Mouse (Mus musculus): Measurements from ENCODE around the gene Tmem94. TPM values are rescaled to one million over a fixed set of nuclear protein-coding genes. Genes with fewer than 3 reads are reported as not detected.

Tmem94 gene
- 22.9 and 25.1 TPM in 2 replicates for polyA plus RNA-seq (2014; fragmentation: Nextera tagmentation; extraction: Ambion mirVana)

GRCm38 (mm10) chr11:115765103-115765606 lies at the start of gene Tmem94:
Gene Tmem94 (plus strand): TSS chr11:115765433.
- no peaks in the 10 kb centered on the region for H3K36me3 ChIP-seq (ENCODE audit: control insufficient read depth, insufficient read depth, low read length)
- ATAC-seq (replicated peaks; ENCODE audit: insufficient number of reproducible peaks, low FRiP score, low TSS enrichment): peak; percentile 94
- peak within 1 kb of the TSS; percentile 93 for H3K27ac ChIP-seq (ENCODE audit: low read depth, low read length)
- H3K4me3 ChIP-seq (ENCODE audit: low read depth, low read length): peak within 1 kb of the TSS; percentile 70
- no peaks in the 10 kb centered on the region for H3K9me3 ChIP-seq (replicated peaks; ENCODE audit: control insufficient read depth, low read length)
- under 1% methylated on average over 32 of the region's 32 CpGs for WGBS (ENCODE audit: insufficient replicate concordance)
- peak within 1 kb of the TSS; percentile 93 for H3K9ac ChIP-seq (ENCODE audit: low read depth, low read length)
- H3K4me1 ChIP-seq (ENCODE audit: control insufficient read depth, insufficient read depth, low read length): peaks cover 23% of the 10 kb centered on the region
- H3K27me3 ChIP-seq (ENCODE audit: control insufficient read depth, insufficient read depth, low read length): no peaks in the 10 kb centered on the region
- H3K4me2 ChIP-seq: peak within 1 kb of the TSS; percentile 76

GRCm38 (mm10) chr11:115716410-115717338 lies 48.6 kb upstream of the Tmem94 start:
- no peak overlapping the region; the same call in 1 of the 2 replicates for H3K9ac ChIP-seq (ENCODE audit: low read depth, low read length)
- ATAC-seq (replicated peaks; ENCODE audit: insufficient number of reproducible peaks, low FRiP score, low TSS enrichment): no peak
- no peaks in the 10 kb centered on the region for H3K36me3 ChIP-seq (ENCODE audit: control insufficient read depth, insufficient read depth, low read length)
- H3K27me3 ChIP-seq (ENCODE audit: control insufficient read depth, insufficient read depth, low read length): no peaks in the 10 kb centered on the region
- H3K4me1 ChIP-seq (ENCODE audit: control insufficient read depth, insufficient read depth, low read length): no peaks in the 10 kb centered on the region
- no peak overlapping the region for H3K4me2 ChIP-seq
- 71% methylated on average over 15 of the region's 15 CpGs for WGBS (ENCODE audit: insufficient replicate concordance)
- H3K9me3 ChIP-seq (replicated peaks; ENCODE audit: control insufficient read depth, low read length): no peaks in the 10 kb centered on the region
- H3K4me3 ChIP-seq (ENCODE audit: low read depth, low read length): no peak overlapping the region
- H3K27ac ChIP-seq (ENCODE audit: low read depth, low read length): no peak overlapping the region

GRCm38 (mm10) chr11:115717660-115718390 lies 47.4 kb upstream of the Tmem94 start:
- Histone ChIP-seq H3K27me3 (ENCODE audit: control insufficient read depth, insufficient read depth, low read length) (no peaks in the 10 kb centered on the region), H3K4me1 (ENCODE audit: control insufficient read depth, insufficient read depth, low read length) (no peaks in the 10 kb centered on the region), H3K27ac (ENCODE audit: low read depth, low read length) (no peak overlapping the region), H3K36me3 (ENCODE audit: control insufficient read depth, insufficient read depth, low read length) (no peaks in the 10 kb centered on the region), H3K9me3 (replicated peaks; ENCODE audit: control insufficient read depth, low read length) (no peaks in the 10 kb centered on the region), H3K4me2 (no peak overlapping the region), H3K4me3 (ENCODE audit: low read depth, low read length) (no peak overlapping the region), H3K9ac (ENCODE audit: low read depth, low read length) (no peak overlapping the region)
- no peak for ATAC-seq (replicated peaks; ENCODE audit: insufficient number of reproducible peaks, low FRiP score, low TSS enrichment)
- WGBS (ENCODE audit: insufficient replicate concordance): 44% methylated on average over 8 of the region's 8 CpGs

GRCm38 (mm10) chr11:115722638-115723037 lies 42.6 kb upstream of the Tmem94 start:
- H3K27ac ChIP-seq (ENCODE audit: low read depth, low read length): no peak overlapping the region
- 17% methylated on average over 14 of the region's 14 CpGs for whole genome bisulfite sequencing (ENCODE audit: insufficient replicate concordance)
- no peak for ATAC-seq (replicated peaks; ENCODE audit: insufficient number of reproducible peaks, low FRiP score, low TSS enrichment)
- no peak overlapping the region for H3K4me3 ChIP-seq (ENCODE audit: low read depth, low read length)
- peak overlapping the region; percentile 52 for H3K4me2 ChIP-seq
- H3K36me3 ChIP-seq (ENCODE audit: control insufficient read depth, insufficient read depth, low read length): no peaks in the 10 kb centered on the region
- H3K27me3 ChIP-seq (ENCODE audit: control insufficient read depth, insufficient read depth, low read length): no peaks in the 10 kb centered on the region
- no peak overlapping the region for H3K9ac ChIP-seq (ENCODE audit: low read depth, low read length)
- no peaks in the 10 kb centered on the region for H3K4me1 ChIP-seq (ENCODE audit: control insufficient read depth, insufficient read depth, low read length)
- no peaks in the 10 kb centered on the region for H3K9me3 ChIP-seq (replicated peaks; ENCODE audit: control insufficient read depth, low read length)

- ATAC-seq (replicated peaks; ENCODE audit: insufficient number of reproducible peaks, low FRiP score, low TSS enrichment): no peak
- H3K4me3 ChIP-seq (ENCODE audit: low read depth, low read length): no peak overlapping the region
Observed at GRCm38 (mm10) chr11:115723231-115723630, 42.0 kb upstream of the Tmem94 start.

GRCm38 (mm10) chr11:115734041-115734686 lies 31.1 kb upstream of the Tmem94 start:
- no peak for ATAC-seq (replicated peaks; ENCODE audit: insufficient number of reproducible peaks, low FRiP score, low TSS enrichment)
- Histone ChIP-seq H3K9ac (ENCODE audit: low read depth, low read length) (0 out of 2 replicates have a peak overlapping the region, but pooled peaks have one; percentile 28), H3K4me1 (ENCODE audit: control insufficient read depth, insufficient read depth, low read length) (peaks cover 19% of the 10 kb centered on the region), H3K36me3 (ENCODE audit: control insufficient read depth, insufficient read depth, low read length) (no peaks in the 10 kb centered on the region), H3K9me3 (replicated peaks; ENCODE audit: control insufficient read depth, low read length) (no peaks in the 10 kb centered on the region), H3K27me3 (ENCODE audit: control insufficient read depth, insufficient read depth, low read length) (no peaks in the 10 kb centered on the region), H3K4me3 (ENCODE audit: low read depth, low read length) (no peak overlapping the region), H3K27ac (ENCODE audit: low read depth, low read length) (no peak overlapping the region), H3K4me2 (no peak overlapping the region)
- 49% methylated on average over 11 of the region's 11 CpGs for WGBS (ENCODE audit: insufficient replicate concordance)

More at GRCm38 (mm10) chr11:115723231-115723630, 42.0 kb upstream of the Tmem94 start:
- WGBS (ENCODE audit: insufficient replicate concordance): 75% methylated on average over 2 of the region's 2 CpGs
- Histone ChIP-seq H3K9me3 (replicated peaks; ENCODE audit: control insufficient read depth, low read length) (no peaks in the 10 kb centered on the region), H3K9ac (ENCODE audit: low read depth, low read length) (no peak overlapping the region), H3K27ac (ENCODE audit: low read depth, low read length) (no peak overlapping the region), H3K4me1 (ENCODE audit: control insufficient read depth, insufficient read depth, low read length) (no peaks in the 10 kb centered on the region), H3K4me2 (no peak overlapping the region), H3K27me3 (ENCODE audit: control insufficient read depth, insufficient read depth, low read length) (no peaks in the 10 kb centered on the region), H3K36me3 (ENCODE audit: control insufficient read depth, insufficient read depth, low read length) (no peaks in the 10 kb centered on the region)

GRCm38 (mm10) chr11:115737608-115738208 lies 27.5 kb upstream of the Tmem94 start:
- no peaks in the 10 kb centered on the region for H3K36me3 ChIP-seq (ENCODE audit: control insufficient read depth, insufficient read depth, low read length)
- H3K9ac ChIP-seq (ENCODE audit: low read depth, low read length): no peak overlapping the region
- H3K9me3 ChIP-seq (replicated peaks; ENCODE audit: control insufficient read depth, low read length): no peaks in the 10 kb centered on the region
- peaks cover 19% of the 10 kb centered on the region for H3K4me1 ChIP-seq (ENCODE audit: control insufficient read depth, insufficient read depth, low read length)
- ATAC-seq (replicated peaks; ENCODE audit: insufficient number of reproducible peaks, low FRiP score, low TSS enrichment): no peak
- H3K27me3 ChIP-seq (ENCODE audit: control insufficient read depth, insufficient read depth, low read length): no peaks in the 10 kb centered on the region
- 63% methylated on average over 10 of the region's 10 CpGs for WGBS (ENCODE audit: insufficient replicate concordance)
- H3K4me2 ChIP-seq: no peak overlapping the region
- H3K27ac ChIP-seq (ENCODE audit: low read depth, low read length): no peak overlapping the region
- no peak overlapping the region for H3K4me3 ChIP-seq (ENCODE audit: low read depth, low read length)

Data from heart, embryonic 11.5 days (tissue).